Mouse (Mus musculus): ENCODE data around the gene Myom1. TPM values are rescaled to one million over a fixed set of nuclear protein-coding genes. Genes with fewer than 3 reads are reported as not detected.

Myom1 gene
- polyA plus RNA-seq, 1 experiment from 2014 or later: 18.5 TPM

DNA sequence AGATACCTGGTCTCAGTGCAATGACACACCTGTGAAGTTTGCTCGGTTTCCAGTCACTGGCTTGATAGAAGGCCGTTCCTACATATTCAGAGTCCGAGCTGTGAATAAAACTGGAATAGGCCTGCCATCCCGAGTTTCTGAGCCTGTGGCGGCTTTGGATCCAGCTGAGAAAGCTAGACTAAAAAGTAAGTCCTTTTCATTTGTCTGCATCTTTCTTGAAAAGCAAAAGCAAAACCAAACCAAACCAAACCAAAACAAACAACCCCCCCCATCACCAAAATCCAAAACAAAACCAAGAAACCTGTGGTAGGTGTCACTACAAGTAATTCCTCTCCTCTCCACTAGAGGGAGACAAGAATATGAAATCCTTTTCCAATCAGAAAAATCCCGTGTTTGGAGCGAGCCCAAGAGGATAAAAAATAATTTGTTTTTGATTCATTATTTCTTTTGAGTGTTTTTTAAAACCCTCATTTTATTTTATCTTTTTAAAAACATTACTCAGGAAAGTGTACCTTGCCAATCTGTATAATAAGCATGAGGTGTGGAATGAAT lies 62.1 kb downstream of the Myom1 start:
- no peaks in the 10 kb centered on the region for H3K4me1 ChIP-seq (replicated peaks; ENCODE audit: control insufficient read depth, insufficient read depth, low read length)
- H3K27me3 ChIP-seq (replicated peaks; ENCODE audit: control insufficient read depth, insufficient read depth, low read length): no peaks in the 10 kb centered on the region
- 65% methylated on average over 7 of the region's 7 CpGs for WGBS
- ATAC-seq (replicated peaks; ENCODE audit: low FRiP score, low TSS enrichment, low read depth): no peak
- H3K9ac ChIP-seq (ENCODE audit: low read length): no peak overlapping the region
- H3K4me2 ChIP-seq (ENCODE audit: low read length): no peak overlapping the region
- H3K27ac ChIP-seq (ENCODE audit: low read depth): no peak overlapping the region
- no peaks in the 10 kb centered on the region for H3K9me3 ChIP-seq (ENCODE audit: control insufficient read depth, low read length)
- no peaks in the 10 kb centered on the region for H3K36me3 ChIP-seq (ENCODE audit: control insufficient read depth, insufficient read depth, low read length)
- H3K4me3 ChIP-seq (ENCODE audit: low read depth, low read length): no peak overlapping the region
- DNase-seq (ENCODE audit: low spot score): peak; percentile 50

DNA sequence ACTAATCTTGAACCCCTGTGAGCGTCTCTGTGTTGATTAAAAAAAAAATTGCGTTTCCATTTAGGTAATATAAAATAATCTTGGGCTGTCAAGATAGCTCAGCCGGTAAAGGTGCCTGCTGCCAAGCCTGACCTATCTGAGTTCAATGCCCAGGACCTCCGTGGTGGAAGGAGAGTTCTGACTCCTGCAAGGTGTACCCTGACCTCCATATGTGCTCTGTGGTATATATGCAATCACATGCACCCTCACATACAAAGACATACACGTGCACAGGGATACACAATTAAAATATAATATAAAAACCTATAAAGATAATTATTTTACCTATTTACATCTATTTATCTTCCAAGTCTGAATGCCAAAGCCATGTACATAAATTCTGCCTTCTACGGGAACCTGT lies 62.7 kb downstream of the Myom1 start:
- Histone ChIP-seq H3K36me3 (ENCODE audit: control insufficient read depth, insufficient read depth, low read length) (no peaks in the 10 kb centered on the region), H3K4me1 (replicated peaks; ENCODE audit: control insufficient read depth, insufficient read depth, low read length) (no peaks in the 10 kb centered on the region), H3K27ac (ENCODE audit: low read depth) (no peak overlapping the region), H3K4me3 (ENCODE audit: low read depth, low read length) (no peak overlapping the region), H3K9ac (ENCODE audit: low read length) (no peak overlapping the region), H3K27me3 (replicated peaks; ENCODE audit: control insufficient read depth, insufficient read depth, low read length) (no peaks in the 10 kb centered on the region), H3K4me2 (ENCODE audit: low read length) (no peak overlapping the region), H3K9me3 (ENCODE audit: control insufficient read depth, low read length) (no peaks in the 10 kb centered on the region)
- WGBS: 79% methylated on average over 6 of the region's 6 CpGs
- peak; percentile 25 for DNase-seq (ENCODE audit: low spot score)
- no peak for ATAC-seq (replicated peaks; ENCODE audit: low FRiP score, low TSS enrichment, low read depth)

- Histone ChIP-seq H3K36me3 (ENCODE audit: control insufficient read depth, insufficient read depth, low read length) (no peaks in the 10 kb centered on the region), H3K9ac (ENCODE audit: low read length) (no peak overlapping the region), H3K4me3 (ENCODE audit: low read depth, low read length) (no peak overlapping the region), H3K4me1 (replicated peaks; ENCODE audit: control insufficient read depth, insufficient read depth, low read length) (no peaks in the 10 kb centered on the region), H3K4me2 (ENCODE audit: low read length) (no peak overlapping the region), H3K27ac (ENCODE audit: low read depth) (no peak overlapping the region), H3K9me3 (ENCODE audit: control insufficient read depth, low read length) (no peaks in the 10 kb centered on the region), H3K27me3 (replicated peaks; ENCODE audit: control insufficient read depth, insufficient read depth, low read length) (no peaks in the 10 kb centered on the region)
- ATAC-seq (replicated peaks; ENCODE audit: low FRiP score, low TSS enrichment, low read depth) (no peak), DNase-seq (ENCODE audit: low spot score) (no peak)
- 77% methylated on average over 9 of the region's 9 CpGs for WGBS
These were observed 66.7 kb downstream of the Myom1 start for GRCm38 (mm10) chr17:71069176-71069575.

GRCm38 (mm10) chr17:71071958-71072357 lies 69.5 kb downstream of the Myom1 start:
- ATAC-seq (replicated peaks; ENCODE audit: low FRiP score, low TSS enrichment, low read depth): no peak
- WGBS: 87% methylated on average over 10 of the region's 10 CpGs
- no peaks in the 10 kb centered on the region for H3K4me1 ChIP-seq (replicated peaks; ENCODE audit: control insufficient read depth, insufficient read depth, low read length)
- H3K4me3 ChIP-seq (ENCODE audit: low read depth, low read length): no peak overlapping the region
- H3K27me3 ChIP-seq (replicated peaks; ENCODE audit: control insufficient read depth, insufficient read depth, low read length): no peaks in the 10 kb centered on the region
- no peaks in the 10 kb centered on the region for H3K9me3 ChIP-seq (ENCODE audit: control insufficient read depth, low read length)
- no peak overlapping the region for H3K4me2 ChIP-seq (ENCODE audit: low read length)
- no peak overlapping the region for H3K9ac ChIP-seq (ENCODE audit: low read length)
- DNase-seq (ENCODE audit: low spot score): no peak
- H3K36me3 ChIP-seq (ENCODE audit: control insufficient read depth, insufficient read depth, low read length): no peaks in the 10 kb centered on the region
- H3K27ac ChIP-seq (ENCODE audit: low read depth): no peak overlapping the region

- ATAC-seq (replicated peaks; ENCODE audit: low FRiP score, low TSS enrichment, low read depth): no peak
- Histone ChIP-seq H3K9ac (ENCODE audit: low read length) (no peak overlapping the region), H3K4me3 (ENCODE audit: low read depth, low read length) (no peak overlapping the region), H3K9me3 (ENCODE audit: control insufficient read depth, low read length) (no peaks in the 10 kb centered on the region), H3K4me1 (replicated peaks; ENCODE audit: control insufficient read depth, insufficient read depth, low read length) (no peaks in the 10 kb centered on the region), H3K36me3 (ENCODE audit: control insufficient read depth, insufficient read depth, low read length) (no peaks in the 10 kb centered on the region), H3K4me2 (ENCODE audit: low read length) (no peak overlapping the region), H3K27me3 (replicated peaks; ENCODE audit: control insufficient read depth, insufficient read depth, low read length) (no peaks in the 10 kb centered on the region), H3K27ac (ENCODE audit: low read depth) (no peak overlapping the region)
- no peak for DNase-seq (ENCODE audit: low spot score)
- WGBS: 60% methylated on average over 4 of the region's 4 CpGs
These were observed 72.0 kb downstream of the Myom1 start for GRCm38 (mm10) chr17:71074386-71074785.

GRCm38 (mm10) chr17:71081986-71082385 lies 79.6 kb downstream of the Myom1 start:
- no peak for ATAC-seq (replicated peaks; ENCODE audit: low FRiP score, low TSS enrichment, low read depth)
- H3K36me3 ChIP-seq (ENCODE audit: control insufficient read depth, insufficient read depth, low read length): no peaks in the 10 kb centered on the region
- peak; percentile 48 for DNase-seq (ENCODE audit: low spot score)
- H3K27me3 ChIP-seq (replicated peaks; ENCODE audit: control insufficient read depth, insufficient read depth, low read length): no peaks in the 10 kb centered on the region
- no peak overlapping the region for H3K4me2 ChIP-seq (ENCODE audit: low read length)
- H3K4me1 ChIP-seq (replicated peaks; ENCODE audit: control insufficient read depth, insufficient read depth, low read length): no peaks in the 10 kb centered on the region
- no peak overlapping the region for H3K27ac ChIP-seq (ENCODE audit: low read depth)
- no peak overlapping the region for H3K4me3 ChIP-seq (ENCODE audit: low read depth, low read length)
- H3K9me3 ChIP-seq (ENCODE audit: control insufficient read depth, low read length): no peaks in the 10 kb centered on the region
- no peak overlapping the region for H3K9ac ChIP-seq (ENCODE audit: low read length)
- 30% methylated on average over 7 of the region's 7 CpGs for WGBS

DNA sequence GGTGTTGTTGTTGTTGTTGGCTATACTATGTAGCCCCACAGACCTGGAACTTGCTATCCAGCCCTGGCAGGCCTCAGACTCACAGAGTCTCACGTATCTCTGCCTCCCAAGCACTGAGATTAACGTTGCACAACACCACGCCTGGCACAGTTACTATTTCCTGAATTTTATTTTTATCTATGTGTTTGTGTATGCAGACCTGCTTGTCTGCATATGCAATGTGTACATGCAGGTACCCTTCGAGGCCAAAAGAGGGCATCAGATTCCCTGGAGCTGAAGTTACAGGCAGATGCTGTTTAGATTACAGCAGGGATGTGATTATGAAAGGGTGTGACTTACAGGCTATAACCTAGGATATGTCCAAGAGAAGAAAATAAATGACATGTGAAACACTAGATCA lies 84.5 kb downstream of the Myom1 start:
- Histone ChIP-seq H3K4me3 (ENCODE audit: low read depth, low read length) (no peak overlapping the region), H3K36me3 (ENCODE audit: control insufficient read depth, insufficient read depth, low read length) (no peaks in the 10 kb centered on the region), H3K27me3 (replicated peaks; ENCODE audit: control insufficient read depth, insufficient read depth, low read length) (no peaks in the 10 kb centered on the region), H3K4me2 (ENCODE audit: low read length) (no peak overlapping the region), H3K4me1 (replicated peaks; ENCODE audit: control insufficient read depth, insufficient read depth, low read length) (no peaks in the 10 kb centered on the region), H3K9me3 (ENCODE audit: control insufficient read depth, low read length) (no peaks in the 10 kb centered on the region), H3K9ac (ENCODE audit: low read length) (no peak overlapping the region), H3K27ac (ENCODE audit: low read depth) (no peak overlapping the region)
- DNase-seq (ENCODE audit: low spot score) (no peak), ATAC-seq (replicated peaks; ENCODE audit: low FRiP score, low TSS enrichment, low read depth) (no peak)
- WGBS: 88% methylated on average over 4 of the region's 4 CpGs

GRCm38 (mm10) chr17:71087396-71088153 lies 85.1 kb downstream of the Myom1 start:
- Histone ChIP-seq H3K27me3 (replicated peaks; ENCODE audit: control insufficient read depth, insufficient read depth, low read length) (no peaks in the 10 kb centered on the region), H3K9ac (ENCODE audit: low read length) (no peak overlapping the region), H3K4me3 (ENCODE audit: low read depth, low read length) (no peak overlapping the region), H3K9me3 (ENCODE audit: control insufficient read depth, low read length) (no peaks in the 10 kb centered on the region), H3K4me2 (ENCODE audit: low read length) (no peak overlapping the region), H3K27ac (ENCODE audit: low read depth) (no peak overlapping the region), H3K4me1 (replicated peaks; ENCODE audit: control insufficient read depth, insufficient read depth, low read length) (no peaks in the 10 kb centered on the region), H3K36me3 (ENCODE audit: control insufficient read depth, insufficient read depth, low read length) (no peaks in the 10 kb centered on the region)
- no peak for DNase-seq (ENCODE audit: low spot score)
- 86% methylated on average over 8 of the region's 8 CpGs for WGBS
- no peak for ATAC-seq (replicated peaks; ENCODE audit: low FRiP score, low TSS enrichment, low read depth)

DNA sequence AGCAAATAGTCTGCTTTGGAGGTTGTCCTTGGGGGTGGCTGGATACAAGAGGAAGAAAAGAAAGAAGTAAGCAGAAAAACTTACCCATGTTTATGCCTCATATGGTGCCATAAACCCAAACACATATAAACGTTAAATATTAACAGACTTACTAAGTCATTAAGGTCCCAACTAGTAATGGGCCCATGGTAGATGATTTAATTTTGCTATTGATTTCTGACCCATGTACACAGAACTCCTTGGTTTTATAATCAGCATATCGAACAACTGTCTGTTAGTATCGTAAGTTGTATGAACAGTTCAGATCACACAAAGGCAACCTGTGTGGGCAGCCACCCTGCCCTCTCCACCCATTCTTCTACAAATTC lies 85.7 kb downstream of the Myom1 start:
- no peak for ATAC-seq (replicated peaks; ENCODE audit: low FRiP score, low TSS enrichment, low read depth)
- no peak overlapping the region for H3K27ac ChIP-seq (ENCODE audit: low read depth)

More for the DNA sequence above, 85.7 kb downstream of the Myom1 start:
- no peak overlapping the region for H3K9ac ChIP-seq (ENCODE audit: low read length)
- WGBS: 85% methylated on average over 3 of the region's 3 CpGs
- no peaks in the 10 kb centered on the region for H3K9me3 ChIP-seq (ENCODE audit: control insufficient read depth, low read length)
- H3K27me3 ChIP-seq (replicated peaks; ENCODE audit: control insufficient read depth, insufficient read depth, low read length): no peaks in the 10 kb centered on the region
- H3K4me2 ChIP-seq (ENCODE audit: low read length): no peak overlapping the region
- no peaks in the 10 kb centered on the region for H3K4me1 ChIP-seq (replicated peaks; ENCODE audit: control insufficient read depth, insufficient read depth, low read length)
- no peak for DNase-seq (ENCODE audit: low spot score)
- H3K4me3 ChIP-seq (ENCODE audit: low read depth, low read length): no peak overlapping the region
- H3K36me3 ChIP-seq (ENCODE audit: control insufficient read depth, insufficient read depth, low read length): no peaks in the 10 kb centered on the region
